Mouse (Mus musculus) ES-Bruce4 (cell line): ENCODE results near the gene Bri3. TPM values are rescaled to one million over a fixed set of nuclear protein-coding genes. Genes with fewer than 3 reads are reported as not detected.

Source experiments
- H3K27ac ChIP-seq: 2 replicates; pipeline ENCODE4 v1.5.1; 2012; ENCODE audit warnings: low read length, inconsistent platforms; ENCODE audit not compliant: insufficient read depth
- H3K27me3 ChIP-seq: 2 replicates; pipeline ENCODE4 v1.6.1; 2012; ENCODE audit warnings: mild to moderate bottlenecking, low read length, inconsistent platforms; ENCODE audit not compliant: control insufficient read depth, poor library complexity, insufficient read depth, severe bottlenecking
- H3K36me3 ChIP-seq: 2 replicates; pipeline ENCODE4 v1.6.1; 2012; ENCODE audit warnings: inconsistent platforms, mild to moderate bottlenecking, low read length, moderate library complexity; ENCODE audit not compliant: control insufficient read depth, poor library complexity, insufficient read depth, severe bottlenecking
- H3K4me1 ChIP-seq: one replicate; pipeline ENCODE4 v1.8.1; 2011; ENCODE audit warnings: low read length; ENCODE audit not compliant: control insufficient read depth, insufficient read depth
- H3K4me3 ChIP-seq: 2 replicates; pipeline ENCODE4 v1.5.1; 2011; ENCODE audit warnings: low read depth, mild to moderate bottlenecking, low read length
- H3K9ac ChIP-seq: 2 replicates; pipeline ENCODE4 v1.6.1; 2012; ENCODE audit warnings: low read depth, mild to moderate bottlenecking, inconsistent platforms; ENCODE audit not compliant: poor library complexity, severe bottlenecking
- H3K9me3 ChIP-seq: replicated peaks from 2 replicates; pipeline ENCODE4 v1.6.1; 2012; ENCODE audit warnings: mild to moderate bottlenecking, low read length, inconsistent platforms; ENCODE audit not compliant: control insufficient read depth, poor library complexity, insufficient read depth, severe bottlenecking
- CTCF ChIP-seq: IDR thresholded peaks from one replicate; pipeline ENCODE4 v1.8.1; 2011; ENCODE audit warnings: low read depth, low read length
- EP300 ChIP-seq: IDR thresholded peaks from 2 replicates; pipeline ENCODE4 v1.6.1; 2011; ENCODE audit warnings: low read depth, low read length; ENCODE audit not compliant: insufficient read depth
- POLR2A ChIP-seq: IDR thresholded peaks from one replicate; pipeline ENCODE4 v1.8.1; 2011; ENCODE audit warnings: low read length; ENCODE audit not compliant: insufficient read depth
- polyA plus RNA-seq: library from polyadenylated mRNA; stranded (reverse); fragments of >200 nt; gene quantifications from 2 replicates; pipeline ENCODE4 v1.2.4, GENCODE M21; 2011; ENCODE audit warnings: low read depth; ENCODE audit not compliant: missing spikeins, insufficient read depth, insufficient read length

The Bri3 gene
- polyA plus RNA-seq, 1 experiment, result 82.6 TPM

- peak overlapping the region; percentile 74 for H3K27ac ChIP-seq
- no peaks in the 10 kb centered on the region for H3K9me3 ChIP-seq
- H3K27me3 ChIP-seq, result no peaks in the 10 kb centered on the region
- H3K4me3 ChIP-seq, result peak overlapping the region; percentile 23
- H3K36me3 ChIP-seq, result no peaks in the 10 kb centered on the region
- H3K4me1 ChIP-seq, result peaks cover 4% of the 10 kb centered on the region
- TF ChIP-seq POLR2A, result no peak
- no peak for TF ChIP-seq CTCF
- TF ChIP-seq EP300, result 0 out of 2 replicates have a peak, but pooled peaks have one; percentile 32
- peak overlapping the region; percentile 42; the same call in 1 of the 2 replicates for H3K9ac ChIP-seq
Measured at GRCm38 (mm10) chr5:144452776-144453455, 208.7 kb downstream of the Bri3 start.

- Histone ChIP-seq H3K27me3 (no peaks in the 10 kb centered on the region), H3K36me3 (no peaks in the 10 kb centered on the region), H3K9me3 (no peaks in the 10 kb centered on the region), H3K4me1 (peaks cover 6% of the 10 kb centered on the region), H3K27ac (peak overlapping the region; percentile 83), H3K4me3 (no peak overlapping the region), H3K9ac (no peak overlapping the region)
- TF ChIP-seq EP300, result peak; percentile 76
- no peak for TF ChIP-seq CTCF
Measured at GRCm38 (mm10) chr5:144457623-144458287, 213.5 kb downstream of the Bri3 start.

GRCm38 (mm10) chr5:144466987-144467386 is 222.8 kb downstream of the Bri3 start:
- TF ChIP-seq POLR2A (no peak), CTCF (peak; percentile 84), EP300 (no peak)
- Histone ChIP-seq H3K36me3 (no peaks in the 10 kb centered on the region), H3K9me3 (no peaks in the 10 kb centered on the region), H3K9ac (no peak overlapping the region), H3K4me1 (peaks cover 2% of the 10 kb centered on the region), H3K27me3 (no peaks in the 10 kb centered on the region; the same call in 1 of the 2 replicates), H3K27ac (no peak overlapping the region), H3K4me3 (no peak overlapping the region)

- Histone ChIP-seq H3K27me3 (no peaks in the 10 kb centered on the region; the same call in 1 of the 2 replicates), H3K27ac (no peak overlapping the region), H3K36me3 (no peaks in the 10 kb centered on the region), H3K4me1 (no peaks in the 10 kb centered on the region), H3K9me3 (no peaks in the 10 kb centered on the region), H3K9ac (no peak overlapping the region), H3K4me3 (no peak overlapping the region)
- TF ChIP-seq EP300, result no peak
- TF ChIP-seq POLR2A, result no peak
- no peak for TF ChIP-seq CTCF
Measured at GRCm38 (mm10) chr5:144473056-144473455, 228.8 kb downstream of the Bri3 start.

- TF ChIP-seq CTCF (no peak), POLR2A (no peak), EP300 (no peak)
- H3K4me1 ChIP-seq, result peaks cover 10% of the 10 kb centered on the region
- no peaks in the 10 kb centered on the region for H3K36me3 ChIP-seq
- H3K9me3 ChIP-seq, result no peaks in the 10 kb centered on the region
- no peaks in the 10 kb centered on the region for H3K27me3 ChIP-seq
- H3K27ac ChIP-seq, result peak overlapping the region; percentile 34; the same call in 1 of the 2 replicates
- no peak overlapping the region for H3K9ac ChIP-seq
- no peak overlapping the region for H3K4me3 ChIP-seq
Measured at GRCm38 (mm10) chr5:144479677-144480171, 235.5 kb downstream of the Bri3 start.
